Mouse (Mus musculus) liver, embryonic 16.5 days (tissue): ENCODE results near the gene 4933424G06Rik. TPM values are rescaled to one million over a fixed set of nuclear protein-coding genes. Genes with fewer than 3 reads are reported as not detected.
"Not testable (repeated sequence)": the region's sequence is repeated elsewhere in the genome, so short reads cannot be mapped to it uniquely, and the experiment has no call there.

Source experiments
- ATAC-seq: fragments of 200-750 bp; cut with Nextera tagmentation; 2 replicates; pipeline ENCODE4 v1.8.0; 2017; ENCODE audit warnings: low read depth, mild to moderate bottlenecking, moderate number of reproducible peaks, moderate library complexity
- H3K27ac ChIP-seq: fragments of 300-500 bp; sonication (generic); 2 replicates; pipeline ENCODE4 v1.5.1; 2014; ENCODE audit warnings: mild to moderate bottlenecking, low read length
- H3K27me3 ChIP-seq: fragments of 300-500 bp; sonication (generic); 2 replicates; pipeline ENCODE4 v1.6.1; 2014; ENCODE audit warnings: low read depth, low read length, mixed read lengths; ENCODE audit not compliant: control insufficient read depth, insufficient read depth
- H3K36me3 ChIP-seq: fragments of 300-500 bp; sonication (generic); 2 replicates; pipeline ENCODE4 v1.6.1; 2014; ENCODE audit warnings: mild to moderate bottlenecking; ENCODE audit not compliant: control insufficient read depth, insufficient read depth
- H3K4me1 ChIP-seq: fragments of 300-500 bp; sonication (generic); 2 replicates; pipeline ENCODE4 v1.6.1; 2014; ENCODE audit warnings: low read depth, low read length, mixed read lengths; ENCODE audit not compliant: control insufficient read depth
- H3K4me2 ChIP-seq: fragments of 300-500 bp; sonication (generic); 2 replicates; pipeline ENCODE4 v1.6.1; 2014; ENCODE audit warnings: low read depth, low read length, mixed read lengths
- H3K4me3 ChIP-seq: fragments of 300-500 bp; sonication (generic); 2 replicates; pipeline ENCODE4 v1.5.1; 2014; ENCODE audit warnings: low read depth, mild to moderate bottlenecking, low read length
- H3K9ac ChIP-seq: fragments of 300-500 bp; sonication (generic); 2 replicates; pipeline ENCODE4 v1.6.1; 2014; ENCODE audit warnings: low read depth, low read length
- H3K9me3 ChIP-seq: fragments of 300-500 bp; sonication (generic); replicated peaks from 2 replicates; pipeline ENCODE4 v1.6.1; 2016; ENCODE audit warnings: low read length; ENCODE audit not compliant: control insufficient read depth
- WGBS: fragments of 180-500 bp; shearing (Covaris S2); extraction: QIAGEN DNeasy Blood & Tissue Kit; methylation state at CpG from one replicate; pipeline ENCODE4 v1.1.7; 2014; ENCODE audit not compliant: insufficient replicate concordance; 5-methylcytosine and 5-hydroxymethylcytosine counted together
- polyA plus RNA-seq: library from polyadenylated mRNA; unstranded; fragments of >200 nt; fragmentation: Nextera tagmentation; extraction: Ambion mirVana; gene quantifications from 2 replicates; pipeline ENCODE4 v1.2.1, GENCODE M21; 2015

Gene 4933424G06Rik
- polyA plus RNA-seq: not detected in 2 replicates

DNA sequence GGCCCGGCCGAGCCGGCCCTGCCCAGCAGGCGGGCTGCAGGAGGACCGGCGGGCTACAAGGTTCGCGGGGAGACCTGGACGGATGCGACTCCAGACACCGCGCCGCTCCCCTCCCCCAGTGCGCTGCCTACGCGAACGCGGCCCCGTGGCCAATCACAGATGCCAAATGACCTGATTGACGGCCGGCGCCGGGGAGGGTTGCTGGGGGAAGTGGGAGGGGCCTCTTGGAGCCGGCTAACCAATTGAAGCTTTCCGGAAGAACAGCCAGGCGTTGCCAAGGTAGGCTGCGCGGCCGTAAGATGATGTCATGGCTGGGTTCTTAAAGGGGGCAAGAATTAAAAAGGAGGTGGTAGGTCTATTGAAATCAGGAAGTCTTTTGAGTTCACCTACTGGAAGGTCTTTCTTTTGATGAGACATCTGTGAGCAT lies at the start of gene 4933424G06Rik:
Gene 4933424G06Rik, plus strand, starts transcription at position 296 of the 427 bp plus-strand sequence.
- Histone ChIP-seq H3K4me3 (peak within 1 kb of the TSS; percentile 82), H3K9ac (peak within 1 kb of the TSS; percentile 88), H3K36me3 (peaks cover 7% of the 10 kb centered on the region), H3K9me3 (no peaks in the 10 kb centered on the region), H3K4me1 (peaks cover 15% of the 10 kb centered on the region), H3K27ac (peak within 1 kb of the TSS; percentile 69), H3K27me3 (no peaks in the 10 kb centered on the region), H3K4me2 (peak within 1 kb of the TSS; percentile 79)
- WGBS: under 1% methylated on average over 29 of the region's 29 CpGs
- peak; percentile 98 for ATAC-seq

DNA sequence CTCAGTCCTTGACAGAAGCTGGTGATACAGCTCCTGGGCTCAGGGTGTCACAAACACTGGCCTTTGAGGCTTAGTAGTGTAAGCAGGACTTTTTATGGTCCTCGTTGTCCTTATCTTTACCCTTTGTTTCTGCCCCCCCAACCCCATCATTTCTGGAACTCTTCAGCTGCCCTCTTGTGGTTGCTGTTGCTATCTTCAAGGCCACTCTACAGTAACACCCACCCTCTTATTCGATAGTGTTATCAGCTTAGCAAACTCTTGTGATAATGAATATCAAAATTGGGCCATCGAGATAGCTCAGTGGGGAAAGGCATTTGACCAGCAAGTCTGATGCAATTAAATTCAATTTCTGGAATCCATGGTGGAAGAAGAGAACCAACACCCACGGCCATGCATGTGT lies 45.5 kb upstream of the 4933424G06Rik start:
- Histone ChIP-seq H3K9ac (no peak overlapping the region), H3K4me3 (no peak overlapping the region), H3K27ac (no peak overlapping the region), H3K9me3 (no peaks in the 10 kb centered on the region), H3K36me3 (no peaks in the 10 kb centered on the region), H3K4me2 (no peak overlapping the region), H3K27me3 (no peaks in the 10 kb centered on the region), H3K4me1 (peaks cover 7% of the 10 kb centered on the region; the same call in 1 of the 2 replicates)
- peak; percentile 45; the same call in 1 of the 2 replicates for ATAC-seq
- 26% methylated on average over 4 of the region's 4 CpGs for WGBS

DNA sequence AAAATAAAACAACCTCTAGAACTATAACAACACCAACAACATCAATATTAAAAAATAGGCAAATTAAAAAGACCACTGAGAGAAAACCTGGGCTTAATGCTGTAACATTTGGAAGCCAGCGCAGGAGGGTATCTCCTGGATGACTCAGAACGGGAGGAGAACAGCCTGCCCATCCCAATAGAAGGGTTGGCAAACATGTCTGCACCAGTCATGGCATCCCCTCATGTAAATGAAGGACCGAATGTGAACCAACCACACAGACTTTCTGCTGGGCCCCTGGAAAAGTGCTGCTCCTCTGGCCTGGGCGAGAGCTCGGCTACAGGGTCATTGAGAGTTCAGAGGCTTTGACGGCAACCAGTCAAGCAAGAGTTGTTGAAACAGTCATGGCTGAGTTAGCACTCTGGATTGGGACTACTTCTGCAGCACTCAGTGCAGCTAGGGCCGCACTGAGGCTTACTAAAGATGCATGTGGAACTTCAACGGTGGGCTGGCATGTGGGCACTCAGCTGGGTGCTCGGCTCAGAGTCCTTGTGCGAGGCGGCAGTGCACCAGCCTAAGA lies 44.7 kb upstream of the 4933424G06Rik start:
- no peaks in the 10 kb centered on the region for H3K27me3 ChIP-seq
- WGBS: 68% methylated on average over 11 of the region's 11 CpGs

DNA sequence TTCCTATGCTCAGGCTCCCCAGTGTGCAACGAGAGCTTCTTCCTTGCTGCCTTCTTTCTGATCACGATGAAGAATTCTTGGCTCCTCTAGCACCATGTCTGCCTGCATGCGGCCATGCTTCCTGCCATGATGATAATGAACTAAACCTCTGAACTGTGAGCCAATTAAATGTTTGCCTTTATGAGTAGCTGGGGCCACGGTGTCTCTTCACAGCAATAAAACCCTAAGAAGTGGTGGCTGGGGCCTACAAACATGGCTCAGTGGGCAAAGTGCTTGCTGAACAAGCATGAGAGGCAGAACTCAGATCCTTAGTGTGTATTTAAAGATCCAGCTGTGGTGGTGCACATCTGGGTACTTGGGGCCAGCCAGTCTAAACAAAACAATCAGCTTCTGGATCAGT lies 44.0 kb upstream of the 4933424G06Rik start:
- Histone ChIP-seq H3K9ac (no peak overlapping the region), H3K4me1 (peaks cover 21% of the 10 kb centered on the region), H3K9me3 (no peaks in the 10 kb centered on the region), H3K4me2 (no peak overlapping the region), H3K27ac (no peak overlapping the region), H3K36me3 (no peaks in the 10 kb centered on the region), H3K27me3 (no peaks in the 10 kb centered on the region), H3K4me3 (no peak overlapping the region)
- 72% methylated on average over 4 of the region's 4 CpGs for WGBS
- no peak for ATAC-seq

More for the DNA sequence above, 44.7 kb upstream of the 4933424G06Rik start:
- Histone ChIP-seq H3K4me1 (peaks cover 15% of the 10 kb centered on the region), H3K4me3 (no peak overlapping the region), H3K9ac (no peak overlapping the region), H3K4me2 (no peak overlapping the region), H3K9me3 (no peaks in the 10 kb centered on the region), H3K36me3 (no peaks in the 10 kb centered on the region), H3K27ac (no peak overlapping the region)
- no peak for ATAC-seq

DNA sequence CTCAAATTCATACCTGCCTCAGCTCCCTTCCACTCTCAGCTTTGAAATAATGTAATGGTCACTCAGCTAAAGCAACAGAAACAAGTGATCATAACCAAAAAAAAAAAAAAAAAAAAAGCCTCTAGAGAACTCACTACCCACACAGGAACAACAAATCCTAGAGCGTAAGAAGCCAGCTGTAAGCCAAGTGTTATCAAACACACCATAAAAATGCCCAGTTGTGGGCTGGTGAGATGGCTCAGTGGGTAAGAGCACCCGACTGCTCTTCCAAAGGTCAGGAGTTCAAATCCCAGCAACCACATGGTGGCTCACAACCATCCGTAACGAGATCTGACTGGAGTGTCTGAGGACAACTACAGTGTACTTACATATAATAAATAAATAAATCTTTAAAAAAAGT lies 41.9 kb upstream of the 4933424G06Rik start:
- H3K27me3 ChIP-seq, H3K9ac ChIP-seq, H3K4me3 ChIP-seq, H3K9me3 ChIP-seq, H3K4me2 ChIP-seq, H3K36me3 ChIP-seq, H3K27ac ChIP-seq, ATAC-seq: not testable (repeated sequence)
- peaks cover 25% of the 10 kb centered on the region for H3K4me1 ChIP-seq
- WGBS: 64% methylated on average over 3 of the region's 4 CpGs

DNA sequence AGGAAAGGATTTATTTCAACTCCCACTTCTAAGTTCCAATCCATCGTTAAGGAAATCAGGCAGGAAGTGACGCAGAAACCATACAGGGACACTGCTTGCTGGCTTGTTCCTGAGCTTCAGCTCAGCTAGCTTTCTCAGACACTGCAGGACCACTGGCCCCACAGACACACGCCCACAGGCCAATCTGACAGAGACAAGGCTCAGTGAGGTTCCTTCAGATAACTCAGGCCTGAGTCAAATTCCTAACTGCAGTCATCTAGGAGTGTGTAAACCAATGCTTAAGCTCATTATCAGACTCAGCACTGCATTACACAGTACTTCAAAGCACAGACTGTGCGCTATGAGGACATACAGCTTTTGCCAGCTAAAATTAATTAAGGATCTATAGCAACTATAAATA lies 39.7 kb upstream of the 4933424G06Rik start:
- 22% methylated on average over 4 of the region's 4 CpGs for whole genome bisulfite sequencing
- Histone ChIP-seq H3K4me1 (peaks cover 19% of the 10 kb centered on the region), H3K9ac (no peak overlapping the region), H3K27me3 (no peaks in the 10 kb centered on the region), H3K36me3 (no peaks in the 10 kb centered on the region), H3K4me3 (no peak overlapping the region), H3K9me3 (no peaks in the 10 kb centered on the region), H3K4me2 (no peak overlapping the region), H3K27ac (no peak overlapping the region)
- ATAC-seq: peak; percentile 84

DNA sequence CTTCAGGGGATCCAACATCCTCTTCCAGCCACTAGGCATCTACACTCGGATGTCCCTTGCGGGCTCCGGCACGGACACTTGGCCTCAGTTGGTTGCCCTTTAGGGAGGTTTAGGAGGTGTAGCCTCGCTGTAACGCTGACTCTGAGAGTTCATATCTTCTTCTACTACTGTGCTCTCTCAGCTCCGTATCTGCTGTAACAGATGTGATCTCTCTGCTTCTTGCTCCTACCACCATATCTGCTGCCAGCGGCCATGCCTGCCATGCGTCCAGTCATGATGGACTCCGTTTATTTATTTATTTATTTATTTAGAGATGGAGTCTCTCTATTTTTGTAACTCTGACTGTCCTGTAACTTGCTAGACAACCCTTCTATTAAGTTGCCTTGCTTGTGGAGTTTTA lies 38.7 kb upstream of the 4933424G06Rik start:
- Histone ChIP-seq H3K4me1 (peaks cover 19% of the 10 kb centered on the region), H3K27me3 (no peaks in the 10 kb centered on the region), H3K4me3 (no peak overlapping the region), H3K27ac (no peak overlapping the region), H3K4me2 (no peak overlapping the region), H3K9me3 (no peaks in the 10 kb centered on the region), H3K9ac (peak overlapping the region; percentile 1; the same call in 1 of the 2 replicates), H3K36me3 (no peaks in the 10 kb centered on the region)
- peak; percentile 83 for ATAC-seq
- WGBS: 40% methylated on average over 10 of the region's 10 CpGs

DNA sequence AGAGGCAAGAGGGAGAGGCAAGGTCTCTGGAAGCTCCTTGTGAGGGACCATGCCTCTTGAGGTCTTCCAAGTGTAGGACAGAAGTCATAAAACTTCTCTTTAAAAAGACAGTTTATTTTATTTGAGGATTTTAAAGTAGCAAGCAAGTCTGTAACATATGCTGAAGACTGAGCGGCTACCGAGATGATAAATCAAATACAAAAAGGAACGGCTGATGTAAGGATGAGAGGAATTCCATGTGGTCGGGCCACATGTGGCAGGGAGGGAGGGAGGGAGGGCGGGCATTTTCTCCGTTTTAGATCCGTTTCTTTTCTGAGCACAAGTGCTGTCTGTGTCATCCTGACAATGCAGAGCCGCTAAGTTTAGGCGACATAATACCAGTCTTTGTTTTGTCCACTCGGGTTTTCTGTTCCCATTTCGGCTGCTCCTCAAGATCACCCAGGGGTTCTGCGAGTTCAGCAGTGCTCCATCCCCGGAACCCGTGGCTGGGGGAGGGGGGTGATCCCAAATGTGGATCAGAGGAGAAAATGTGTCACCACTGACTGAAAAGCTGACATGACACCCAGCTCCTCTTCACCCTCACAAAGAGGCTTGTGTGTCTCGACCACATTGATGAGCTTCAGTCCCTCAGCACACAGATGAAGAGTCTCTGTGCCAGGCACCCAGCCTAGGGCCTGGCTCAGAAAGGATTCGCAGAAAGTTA lies 37.1 kb upstream of the 4933424G06Rik start:
- Histone ChIP-seq H3K4me3 (no peak overlapping the region), H3K27me3 (no peaks in the 10 kb centered on the region), H3K9ac (no peak overlapping the region), H3K4me2 (no peak overlapping the region), H3K27ac (no peak overlapping the region), H3K9me3 (no peaks in the 10 kb centered on the region), H3K4me1 (peaks cover 19% of the 10 kb centered on the region), H3K36me3 (no peaks in the 10 kb centered on the region)
- no peak for ATAC-seq
- 77% methylated on average over 16 of the region's 16 CpGs for WGBS

DNA sequence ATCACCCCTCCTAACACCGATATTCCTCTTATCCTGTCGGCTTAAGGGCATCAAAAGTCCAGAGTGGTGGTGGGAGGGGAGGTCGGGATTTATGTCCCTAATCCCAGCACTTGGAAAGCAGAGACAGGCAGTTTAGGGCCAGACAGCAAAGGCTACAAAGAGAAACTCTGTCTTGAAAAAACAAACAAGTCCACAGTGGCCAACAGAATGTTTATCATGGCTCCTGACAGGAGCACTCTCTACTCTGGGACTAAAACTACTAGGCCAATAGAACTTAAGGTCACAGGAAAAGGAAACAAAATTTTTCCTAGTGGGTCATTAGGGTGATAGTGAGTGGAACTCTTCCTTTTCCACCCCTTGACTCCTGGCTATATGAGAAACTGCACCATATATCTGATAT lies 35.0 kb upstream of the 4933424G06Rik start:
- Histone ChIP-seq H3K27ac (no peak overlapping the region), H3K9me3 (no peaks in the 10 kb centered on the region), H3K36me3 (no peaks in the 10 kb centered on the region), H3K27me3 (no peaks in the 10 kb centered on the region), H3K9ac (no peak overlapping the region), H3K4me2 (no peak overlapping the region), H3K4me1 (peaks cover 14% of the 10 kb centered on the region), H3K4me3 (no peak overlapping the region)
- WGBS: 33% methylated on average over 3 of the region's 3 CpGs
- ATAC-seq: no peak
